Mouse (Mus musculus) kidney, adult 2 months (tissue): ENCODE measurements around the gene Fzr1. TPM values are rescaled to one million over a fixed set of nuclear protein-coding genes. Genes with fewer than 3 reads are reported as not detected.

Source experiments
- DNase-seq: peaks from one replicate; pipeline ENCODE4 v3.0.0; 2021
- H3K27ac ChIP-seq: fragments of 200-500 bp; 2 replicates; pipeline ENCODE4 v1.5.1; 2012; ENCODE audit warnings: low read depth, low read length, control low read depth, inconsistent platforms; ENCODE audit not compliant: insufficient read depth
- H3K27me3 ChIP-seq: fragments of 200-500 bp; replicated peaks from 2 replicates; pipeline ENCODE4 v1.6.1; 2012; ENCODE audit warnings: mild to moderate bottlenecking, moderate library complexity, low read length, inconsistent platforms; ENCODE audit not compliant: control insufficient read depth, insufficient read depth
- H3K36me3 ChIP-seq: fragments of 200-500 bp; 2 replicates; pipeline ENCODE4 v1.6.1; 2012; ENCODE audit warnings: mild to moderate bottlenecking, moderate library complexity, low read length, inconsistent platforms; ENCODE audit not compliant: control insufficient read depth, insufficient read depth
- H3K4me1 ChIP-seq: fragments of 200-500 bp; 2 replicates; pipeline ENCODE4 v1.6.1; 2011; ENCODE audit warnings: low read length; ENCODE audit not compliant: control insufficient read depth, insufficient read depth
- H3K4me3 ChIP-seq: fragments of 200-500 bp; 2 replicates; pipeline ENCODE4 v1.5.1; 2011; ENCODE audit warnings: mild to moderate bottlenecking, low read depth, low read length, control low read depth; ENCODE audit not compliant: insufficient read depth
- CTCF ChIP-seq: fragments of 200-500 bp; conservative IDR thresholded peaks from 2 replicates; pipeline ENCODE4 v1.5.1; 2011; ENCODE audit warnings: low read depth, mild to moderate bottlenecking, control low read depth, low read length, moderate library complexity, mixed read lengths; ENCODE audit not compliant: insufficient read depth, insufficient read length
- POLR2A ChIP-seq: fragments of 200-500 bp; IDR thresholded peaks from one replicate; pipeline ENCODE4 v1.6.1; 2011; ENCODE audit warnings: low read depth, low read length, control low read depth
- WGBS: fragments of 180-500 bp; shearing (Covaris S2); methylation state at CpG from one replicate; pipeline ENCODE4 v1.1.7; 2018; 5-methylcytosine and 5-hydroxymethylcytosine counted together
- polyA plus RNA-seq: library from polyadenylated mRNA; depleted of rRNA; stranded (reverse); fragments of >200 nt; gene quantifications from 2 replicates; pipeline ENCODE4 v1.2.3, GENCODE M21; 2012

The Fzr1 gene
- polyA plus RNA-seq, 1 experiment: 41.1 TPM

- Histone ChIP-seq H3K4me3 (no peak overlapping the region), H3K4me1 (peaks cover 82% of the 10 kb centered on the region), H3K36me3 (no peaks in the 10 kb centered on the region), H3K27me3 (no peaks in the 10 kb centered on the region), H3K27ac (peak overlapping the region; percentile 90)
- 59% methylated on average over 5 of the region's 5 CpGs for WGBS
- no peak for TF ChIP-seq POLR2A
- TF ChIP-seq CTCF: no peak
- DNase-seq: no peak
Measured at GRCm38 (mm10) chr10:81415146-81415545, 36.8 kb upstream of the Fzr1 start.

GRCm38 (mm10) chr10:81414682-81415081, 36.4 kb upstream of the Fzr1 start:
- H3K36me3 ChIP-seq: no peaks in the 10 kb centered on the region
- peak; percentile 77 for DNase-seq
- TF ChIP-seq POLR2A (no peak), CTCF (no peak)
- peak overlapping the region; percentile 97 for H3K27ac ChIP-seq
- H3K4me3 ChIP-seq: no peak overlapping the region
- peaks cover 83% of the 10 kb centered on the region for H3K4me1 ChIP-seq
- no peaks in the 10 kb centered on the region for H3K27me3 ChIP-seq

- H3K4me3 ChIP-seq: peak overlapping the region; percentile 49
- no peaks in the 10 kb centered on the region for H3K36me3 ChIP-seq
- H3K4me1 ChIP-seq: peaks cover 81% of the 10 kb centered on the region
- H3K27me3 ChIP-seq: no peaks in the 10 kb centered on the region
- TF ChIP-seq CTCF (no peak), POLR2A (peak; percentile 6)
- DNase-seq: peak; percentile 95
- peak overlapping the region; percentile 97 for H3K27ac ChIP-seq
- WGBS: 18% methylated on average over 26 of the region's 26 CpGs
Measured at GRCm38 (mm10) chr10:81413310-81414261, 35.3 kb upstream of the Fzr1 start.

GRCm38 (mm10) chr10:81412586-81413309, 34.4 kb upstream of the Fzr1 start:
- WGBS: 68% methylated on average over 16 of the region's 16 CpGs
- Histone ChIP-seq H3K4me3 (no peak overlapping the region), H3K27ac (peak overlapping the region; percentile 97), H3K4me1 (peaks cover 85% of the 10 kb centered on the region), H3K36me3 (no peaks in the 10 kb centered on the region), H3K27me3 (no peaks in the 10 kb centered on the region)
- no peak for DNase-seq
- no peak for TF ChIP-seq CTCF
- no peak for TF ChIP-seq POLR2A

- H3K27me3 ChIP-seq: no peaks in the 10 kb centered on the region
- peak; percentile 93 for DNase-seq
- peaks cover 80% of the 10 kb centered on the region for H3K4me1 ChIP-seq
- no peaks in the 10 kb centered on the region; the same call in 1 of the 2 replicates for H3K36me3 ChIP-seq
- no peak overlapping the region for H3K4me3 ChIP-seq
- TF ChIP-seq POLR2A (no peak), CTCF (no peak)
- WGBS: 11% methylated on average over 18 of the region's 18 CpGs
- H3K27ac ChIP-seq: peak overlapping the region; percentile 97
Measured at GRCm38 (mm10) chr10:81411471-81412400, 33.4 kb upstream of the Fzr1 start.

- no peaks in the 10 kb centered on the region for H3K27me3 ChIP-seq
- peak; percentile 63 for DNase-seq
- peak overlapping the region; percentile 97 for H3K27ac ChIP-seq
- H3K4me3 ChIP-seq: no peak overlapping the region
- H3K36me3 ChIP-seq: no peaks in the 10 kb centered on the region; the same call in 1 of the 2 replicates
- peaks cover 76% of the 10 kb centered on the region for H3K4me1 ChIP-seq
- WGBS: 35% methylated on average over 9 of the region's 9 CpGs
- TF ChIP-seq POLR2A (no peak), CTCF (no peak)
Measured at GRCm38 (mm10) chr10:81410981-81411380, 32.7 kb upstream of the Fzr1 start.
